Mouse (Mus musculus): ENCODE results near the gene Naa15.

Gene Naa15

DNA sequence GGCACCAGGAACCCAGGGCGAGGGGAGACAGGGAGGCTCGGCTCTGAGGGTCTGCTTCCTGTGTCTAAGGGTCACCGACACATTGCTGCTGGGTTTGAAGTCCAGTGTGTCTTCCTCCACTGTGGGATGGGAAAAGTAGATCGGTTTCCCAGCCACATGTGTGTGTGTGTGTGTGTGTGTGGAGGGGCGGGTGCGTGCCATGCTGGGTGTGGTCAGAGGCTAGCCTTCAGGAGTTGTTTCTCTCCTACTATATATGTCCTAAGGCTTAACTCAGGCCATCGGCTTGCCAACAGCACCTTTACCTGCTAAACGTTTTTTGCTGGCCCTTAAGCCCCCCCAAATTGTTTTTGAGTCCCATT is 103.8 kb downstream of the Naa15 start:
- no peak for DNase-seq

GRCm38 (mm10) chr3:51521262-51521661 is 106.3 kb downstream of the Naa15 start:
- DNase-seq = no peak

- DNase-seq = no peak
These were observed 110.3 kb downstream of the Naa15 start for GRCm38 (mm10) chr3:51525186-51525785.
